Mouse (Mus musculus) right cerebral cortex, postnatal 10 days (tissue): ENCODE measurements around the gene Gm9857.
A peak's percentile ranks its signal among the peaks of the same experiment; 100 is the strongest.

Experiments used
- DNase-seq, 2 experiments: peaks; one replicate each; pipeline ENCODE4 v3.0.0; 2021; ENCODE audit warnings: low spot score in 2 of 2

Gm9857 gene

GRCm38 (mm10) chr3:108940001-108940633 is at the start of gene Gm9857:
TSS of gene Gm9857 (minus strand) at chr3:108940445.
- peak in 1 of 2 experiments; percentile 26 for DNase-seq

GRCm38 (mm10) chr3:108987009-108987659 is 46.9 kb upstream of the Gm9857 start:
- DNase-seq: no peak

DNA sequence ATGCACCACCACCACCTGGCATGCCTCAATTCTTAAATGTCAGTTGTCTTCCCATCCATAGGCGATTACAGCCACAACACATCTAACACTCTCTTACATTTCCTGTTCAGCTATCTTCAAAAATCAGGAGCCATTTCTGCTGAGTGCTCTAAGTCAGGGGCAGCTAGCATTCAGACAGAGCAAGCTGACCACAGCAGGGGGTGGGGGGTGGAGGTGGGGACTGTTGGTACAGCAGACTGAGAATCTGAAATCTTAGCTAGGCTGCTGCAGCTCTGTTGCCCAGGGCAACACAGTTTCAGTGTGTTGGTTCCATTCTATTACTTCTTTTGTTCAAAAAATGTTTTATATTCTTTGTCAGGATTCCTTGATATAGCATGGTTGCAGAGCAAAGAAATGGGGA is 46.3 kb upstream of the Gm9857 start:
- peak; percentile 41 to 46 for DNase-seq

DNA sequence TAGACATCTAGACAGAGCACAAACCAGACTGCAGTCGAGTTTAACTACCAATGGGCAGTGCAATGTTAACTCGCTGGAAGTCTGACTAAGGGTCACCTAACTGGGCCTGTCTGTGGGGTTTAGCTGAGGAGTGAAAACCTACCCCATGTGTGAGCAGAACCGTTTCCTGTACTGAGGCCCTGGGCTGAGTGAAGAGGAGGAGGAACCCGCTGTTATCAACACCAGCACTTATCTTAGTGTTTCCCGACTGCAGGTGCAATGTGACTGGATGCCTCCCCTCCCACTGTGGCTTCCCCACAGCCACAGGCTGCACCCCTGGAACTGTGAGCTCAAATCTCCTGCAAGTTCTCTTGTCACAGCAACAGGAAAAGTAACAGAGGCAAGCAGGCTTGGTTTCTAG is 43.7 kb upstream of the Gm9857 start:
- no peak for DNase-seq

- no peak for DNase-seq
Measured at GRCm38 (mm10) chr3:108981946-108982345, 41.7 kb upstream of the Gm9857 start.

DNA sequence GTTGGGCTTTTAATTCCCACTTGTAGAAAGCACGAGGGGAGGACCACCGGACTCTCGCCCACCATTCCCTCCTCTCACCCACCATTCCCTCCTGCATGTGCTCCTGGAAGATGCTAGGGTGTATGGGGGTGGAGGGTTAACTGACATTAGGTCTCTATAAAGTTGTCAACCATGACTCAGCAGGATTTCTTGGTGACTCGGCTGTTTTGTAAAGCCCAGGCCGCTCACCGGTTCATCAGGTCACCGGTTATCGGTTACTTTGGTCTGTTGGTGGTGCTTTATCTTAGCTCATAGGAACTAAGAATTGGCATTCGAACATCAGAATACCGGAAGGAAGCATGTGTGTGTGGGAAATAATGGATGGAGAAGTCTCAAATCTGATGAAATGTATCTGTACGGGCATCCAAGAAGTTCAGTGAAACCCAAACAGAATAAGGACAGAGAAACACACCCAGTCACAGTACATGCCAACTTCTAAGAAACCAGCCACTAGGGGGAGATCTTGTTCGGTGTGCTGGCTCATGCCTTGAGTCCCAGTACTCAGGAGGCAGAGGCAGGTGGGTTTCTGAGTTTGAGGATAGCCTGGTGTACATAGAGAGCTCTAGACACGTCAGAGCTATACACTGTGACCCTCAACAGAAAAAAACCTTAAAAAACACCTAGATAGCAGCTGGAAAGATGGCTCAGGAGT is 37.2 kb upstream of the Gm9857 start:
- DNase-seq: no peak

DNA sequence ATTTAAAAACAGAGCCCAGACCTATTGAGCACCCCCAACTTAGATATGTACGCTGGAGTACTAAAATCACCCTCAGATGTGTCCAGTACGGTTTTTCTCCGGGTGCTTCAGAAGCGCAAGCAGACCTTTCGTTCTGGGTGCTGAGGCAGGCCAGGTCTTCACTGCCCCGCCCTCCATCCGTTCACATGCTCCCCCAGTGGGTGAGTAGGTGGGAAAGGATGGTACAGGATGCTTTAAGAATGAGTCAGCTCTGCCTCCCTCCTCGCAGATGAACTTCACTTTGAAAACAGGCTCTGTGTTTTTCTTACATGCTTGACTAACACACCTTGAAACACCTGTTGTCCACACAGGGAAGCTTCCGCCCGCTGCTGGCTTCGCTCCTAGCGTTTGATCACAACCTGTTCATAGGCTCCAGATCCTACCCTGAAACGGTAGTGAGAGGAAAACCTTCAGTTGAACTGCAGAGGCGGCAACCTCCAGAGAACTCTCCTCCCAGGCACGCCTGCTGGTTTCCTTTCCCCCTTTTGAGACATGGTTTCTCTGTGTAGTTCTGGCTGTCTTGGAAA is 34.8 kb upstream of the Gm9857 start:
- DNase-seq: no peak

GRCm38 (mm10) chr3:108973980-108974660 is 33.9 kb upstream of the Gm9857 start:
- DNase-seq: no peak

- no peak for DNase-seq
Measured at GRCm38 (mm10) chr3:108966051-108966450, 25.8 kb upstream of the Gm9857 start.

GRCm38 (mm10) chr3:108964361-108965044 is 24.3 kb upstream of the Gm9857 start:
- no peak for DNase-seq

DNA sequence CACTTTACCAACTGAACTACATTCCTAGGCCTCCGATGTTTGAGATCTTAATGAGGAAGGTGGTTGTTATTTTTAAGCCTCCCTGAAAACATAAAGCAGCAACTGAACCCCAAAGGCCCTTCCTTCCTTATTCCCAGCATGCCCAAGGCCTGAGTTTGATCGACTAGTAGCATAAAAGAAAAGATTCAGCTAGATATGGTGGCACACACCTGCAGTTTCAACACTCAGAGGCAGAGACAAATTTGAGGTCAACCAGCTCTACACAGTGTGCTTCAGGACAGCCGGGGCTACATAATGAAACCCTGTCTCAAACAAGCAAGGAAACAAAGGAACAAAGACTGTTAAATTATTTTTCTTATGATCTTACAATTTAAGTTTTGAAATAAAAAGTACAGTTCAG is 23.5 kb upstream of the Gm9857 start:
- no peak for DNase-seq

DNA sequence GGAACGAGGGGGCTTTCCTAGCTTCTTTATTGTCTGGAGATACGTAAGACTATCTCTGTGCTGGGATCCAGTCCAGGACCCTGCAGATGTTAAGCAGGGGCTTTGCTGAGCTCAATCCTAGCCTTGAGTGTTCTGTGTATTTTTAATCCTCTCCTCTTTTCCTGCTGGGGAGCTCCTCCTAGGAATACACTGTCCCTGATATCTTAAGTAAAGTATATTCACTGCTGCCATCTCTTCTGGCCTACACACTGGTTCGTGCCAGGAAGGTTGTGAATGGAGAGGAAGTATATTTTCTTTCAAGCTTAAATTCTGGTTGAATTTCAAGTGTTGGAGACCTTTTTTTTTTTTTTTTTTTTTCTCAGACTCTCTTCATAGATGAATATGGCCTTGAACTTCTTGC is 23.0 kb upstream of the Gm9857 start:
- DNase-seq: no peak

DNA sequence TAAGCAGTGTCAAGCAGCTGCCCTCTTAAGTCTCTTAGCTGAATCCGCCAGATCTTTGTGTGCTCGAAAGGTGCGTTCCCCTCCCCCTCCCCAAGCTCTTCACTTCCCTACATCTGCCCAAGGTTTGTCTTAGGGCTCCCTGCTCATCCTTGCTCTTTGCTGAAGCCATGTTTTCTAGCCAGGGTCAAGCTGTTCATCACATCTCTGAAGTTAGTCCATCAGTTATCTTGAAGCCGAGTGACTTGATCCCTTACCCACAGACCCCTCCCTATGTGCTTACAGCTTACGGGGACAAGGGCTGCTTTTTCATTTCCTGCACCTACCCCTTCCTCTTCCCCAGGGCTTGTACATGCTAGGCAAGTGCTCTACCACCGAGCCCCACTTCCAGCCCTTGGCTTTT is 21.4 kb upstream of the Gm9857 start:
- no peak for DNase-seq

GRCm38 (mm10) chr3:108961226-108961625 is 21.0 kb upstream of the Gm9857 start:
- peak; percentile 67 to 73 for DNase-seq

GRCm38 (mm10) chr3:108959680-108960295 is 19.5 kb upstream of the Gm9857 start:
- DNase-seq: no peak

DNA sequence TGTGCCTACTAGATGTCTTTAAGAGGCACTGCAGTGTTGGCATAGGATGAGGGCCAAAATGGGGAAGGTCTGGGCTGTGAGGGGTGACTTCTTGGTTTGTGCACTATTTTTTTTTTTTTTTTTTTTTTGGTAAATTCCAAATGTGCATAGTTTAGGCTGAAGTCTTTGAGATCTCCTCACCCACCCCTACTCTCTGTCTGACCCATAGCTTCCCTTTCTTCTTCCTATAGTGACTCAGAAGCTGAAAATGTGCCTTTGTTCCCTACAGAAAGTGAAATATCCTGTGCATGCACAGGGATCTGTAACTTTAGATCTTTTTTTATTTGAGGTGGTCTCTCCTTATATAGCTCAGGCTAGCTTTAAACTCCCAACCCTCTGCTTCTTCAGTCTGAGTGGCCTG is 17.7 kb upstream of the Gm9857 start:
- no peak for DNase-seq

GRCm38 (mm10) chr3:108940996-108941395 is 751 bp upstream of the Gm9857 start:
- DNase-seq: no peak

DNA sequence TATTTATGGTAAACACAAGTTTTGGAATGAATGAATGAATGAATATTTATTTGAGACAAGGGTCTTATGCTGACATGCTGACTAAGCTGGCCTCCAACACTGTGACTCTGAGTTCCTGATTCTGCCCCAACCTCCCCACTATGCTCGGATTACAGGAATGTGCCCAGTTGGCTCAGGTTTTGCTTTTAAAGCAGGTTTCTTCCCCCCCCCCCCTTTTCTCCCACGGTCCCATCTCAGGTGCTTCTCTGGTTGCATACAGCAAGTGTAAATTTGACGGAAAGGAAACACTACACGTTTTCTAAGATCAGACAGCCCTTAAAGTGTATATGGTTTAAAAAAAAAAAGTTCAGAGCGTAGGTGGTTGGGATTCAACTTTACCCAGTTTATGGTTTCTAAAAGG is 672 bp downstream of the Gm9857 start, which contains the start of gene Henmt1:
TSS of gene Henmt1 (plus strand) at position 301 of the 400 bp plus-strand sequence.
- no peak for DNase-seq

DNA sequence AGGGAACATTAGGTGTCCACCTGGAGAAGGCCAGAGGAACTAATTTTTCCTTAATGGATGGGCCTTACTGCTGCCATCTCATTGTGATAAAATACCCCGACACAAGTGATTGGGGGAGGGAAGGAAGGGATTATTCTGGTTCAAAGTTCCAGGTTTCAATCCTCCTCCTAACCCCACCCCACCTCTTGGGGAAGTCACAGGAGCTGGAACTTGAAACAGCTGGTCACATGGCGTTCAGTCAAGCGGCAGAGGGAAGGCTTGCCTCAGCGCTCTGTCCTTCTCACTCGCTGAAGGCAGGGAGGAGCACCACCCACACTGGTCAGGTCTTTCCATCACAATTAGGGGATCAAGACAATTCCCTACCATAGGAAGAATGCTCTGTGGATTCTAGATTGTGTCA is 1.6 kb downstream of the Gm9857 start:
- no peak for DNase-seq

- DNase-seq: no peak
Measured at GRCm38 (mm10) chr3:108933557-108933956, 6.7 kb downstream of the Gm9857 start.

GRCm38 (mm10) chr3:108926308-108926707 is 13.9 kb downstream of the Gm9857 start:
- DNase-seq: no peak
